Mouse (Mus musculus) hematopoietic stem cell, adult 5-6 weeks (primary cell): ENCODE results near the gene Kcnq4. TPM values are rescaled to one million over a fixed set of nuclear protein-coding genes. Genes with fewer than 3 reads are reported as not detected.
A peak's percentile ranks its signal among the peaks of the same experiment; 100 is the strongest.

Source experiments
- ATAC-seq, 2 experiments: fragments of 125-278 bp in 1 of 2; replicated peaks in 1 of 2; 2 replicates each; pipeline ENCODE4 v1.8.0; 2016 to 2017; ENCODE audit warnings: inconsistent platforms in 2 of 2, mild to moderate bottlenecking in 2 of 2, moderate number of reproducible peaks in 2 of 2, low read depth in 1 of 2, moderate TSS enrichment in 1 of 2; ENCODE audit not compliant: low FRiP score in 2 of 2, poor library complexity in 2 of 2, severe bottlenecking in 2 of 2, insufficient read depth in 1 of 2, low TSS enrichment in 1 of 2
- total RNA-seq: library from RNA; stranded (forward); fragments of 172-1452, 232-1000 nt; gene quantifications from 2 replicates; pipeline ENCODE4 v1.2.3, GENCODE M21; 2017

Kcnq4 gene
- total RNA-seq, 1 experiment from 2014 or later, result not detected

DNA sequence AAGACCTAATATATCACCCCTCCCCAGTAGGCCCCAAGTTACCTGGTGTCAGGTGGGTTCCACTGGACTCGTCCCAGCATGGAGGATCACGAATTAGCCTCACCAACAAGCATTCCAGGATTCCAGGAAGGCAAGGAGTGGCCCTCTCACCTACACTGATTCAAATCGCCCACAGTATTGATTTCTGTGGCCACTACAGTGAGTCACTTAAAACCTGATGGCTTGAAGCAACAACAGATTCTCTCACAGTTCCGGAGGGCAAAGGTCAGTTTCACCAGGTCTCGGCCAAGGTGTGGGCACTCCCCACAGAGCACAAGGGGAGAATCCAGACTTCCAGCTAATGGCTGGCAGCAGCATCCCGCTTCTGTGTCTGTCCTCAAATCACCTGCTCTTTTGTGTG is 59.1 kb downstream of the Kcnq4 start:
- ATAC-seq, result no peak

GRCm38 (mm10) chr4:120687282-120687681 is 61.1 kb downstream of the Kcnq4 start:
- no peak for ATAC-seq

- ATAC-seq, result no peak
These were observed 65.0 kb downstream of the Kcnq4 start for GRCm38 (mm10) chr4:120683278-120683997.

- peak; percentile 58 to 65; a peak in 3 of 4 replicates for ATAC-seq
These were observed 66.2 kb downstream of the Kcnq4 start for GRCm38 (mm10) chr4:120682168-120682567.

GRCm38 (mm10) chr4:120680953-120681352 is 67.5 kb downstream of the Kcnq4 start:
- no peak for ATAC-seq

DNA sequence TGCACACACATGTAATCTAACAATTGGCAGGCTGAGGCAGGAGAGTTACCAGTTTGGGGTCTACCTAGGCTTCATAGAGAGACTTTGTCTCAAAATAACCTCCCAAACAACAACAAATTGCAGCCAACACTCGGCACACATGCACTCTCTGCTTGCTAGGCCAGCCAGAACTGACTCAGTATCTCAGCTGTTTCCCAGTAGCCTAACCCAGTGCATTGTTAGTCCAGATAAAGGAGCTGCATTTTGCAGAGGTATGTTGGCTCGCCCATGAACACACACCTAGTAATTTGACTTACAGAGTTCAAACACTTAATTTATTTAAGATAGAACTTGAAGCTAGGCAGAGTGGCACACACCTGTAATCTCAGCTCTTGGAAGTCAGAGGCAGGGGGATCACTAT is 72.8 kb downstream of the Kcnq4 start:
- no peak for ATAC-seq

GRCm38 (mm10) chr4:120674775-120675451 is 73.5 kb downstream of the Kcnq4 start:
- ATAC-seq, result peak in 1 of 2 experiments; percentile 60; a peak in 1 of 4 replicates

GRCm38 (mm10) chr4:120673606-120674005 is 74.8 kb downstream of the Kcnq4 start:
- ATAC-seq, result no peak

DNA sequence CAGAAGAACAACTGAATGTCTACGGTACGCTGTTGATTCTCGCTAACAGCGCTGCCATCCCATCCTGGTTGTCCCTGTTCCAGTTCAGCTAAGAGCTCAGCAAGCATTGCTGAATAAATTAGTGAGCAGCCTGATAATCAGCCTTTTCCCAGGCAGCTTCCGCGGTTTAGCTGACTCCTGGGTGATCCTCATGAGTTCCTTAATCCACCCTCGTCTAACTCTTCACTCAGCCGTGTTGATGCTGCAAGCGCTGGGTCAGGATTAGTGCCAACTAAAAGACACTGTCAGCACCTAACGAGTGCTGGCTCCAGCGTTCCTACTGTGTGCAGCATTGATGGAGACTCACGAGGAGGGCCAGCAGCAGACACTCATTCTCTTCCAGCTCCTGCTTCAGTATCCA is 77.4 kb downstream of the Kcnq4 start:
- ATAC-seq, result no peak

- ATAC-seq, result no peak
These were observed 78.8 kb downstream of the Kcnq4 start for GRCm38 (mm10) chr4:120669585-120669984.

DNA sequence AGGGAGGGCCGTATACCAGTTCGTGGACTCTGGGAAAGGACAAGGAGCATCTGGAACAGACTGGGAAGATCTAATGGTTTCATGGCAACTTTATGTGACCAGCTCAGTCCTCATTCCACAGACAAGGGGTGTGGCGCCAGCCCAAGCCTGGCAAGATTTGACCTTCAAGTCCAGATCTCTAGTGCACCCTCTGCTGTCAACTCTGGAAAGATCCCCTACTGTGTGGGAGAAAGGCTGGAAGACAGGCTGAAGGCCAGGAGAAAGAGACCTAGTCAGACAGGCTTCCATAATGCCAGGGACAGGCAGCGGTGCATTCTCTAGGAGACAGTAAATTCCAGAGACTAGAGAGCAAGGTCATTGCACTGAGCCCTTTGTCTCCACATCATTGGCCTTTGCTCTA is 79.9 kb downstream of the Kcnq4 start:
- no peak for ATAC-seq

DNA sequence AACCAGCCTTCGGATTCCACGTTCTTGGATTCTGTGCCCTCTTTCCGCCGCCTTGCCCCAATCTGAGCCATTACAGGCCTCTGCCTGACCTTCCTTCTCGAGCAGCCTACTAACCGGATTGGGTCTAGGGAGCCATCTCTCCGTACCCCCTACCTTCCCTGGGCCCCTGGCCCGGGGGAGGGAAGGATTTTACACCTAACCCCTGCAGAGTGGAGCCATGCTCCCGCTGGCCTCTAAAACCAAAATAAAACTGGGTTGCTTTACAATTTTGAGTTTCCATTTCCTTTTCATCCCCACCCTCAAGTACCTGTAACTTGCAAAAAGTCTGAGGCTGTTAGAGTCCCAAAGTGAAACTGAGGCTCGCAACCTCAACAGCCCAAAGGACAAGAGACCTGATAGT is 80.9 kb downstream of the Kcnq4 start:
- ATAC-seq, result no peak

DNA sequence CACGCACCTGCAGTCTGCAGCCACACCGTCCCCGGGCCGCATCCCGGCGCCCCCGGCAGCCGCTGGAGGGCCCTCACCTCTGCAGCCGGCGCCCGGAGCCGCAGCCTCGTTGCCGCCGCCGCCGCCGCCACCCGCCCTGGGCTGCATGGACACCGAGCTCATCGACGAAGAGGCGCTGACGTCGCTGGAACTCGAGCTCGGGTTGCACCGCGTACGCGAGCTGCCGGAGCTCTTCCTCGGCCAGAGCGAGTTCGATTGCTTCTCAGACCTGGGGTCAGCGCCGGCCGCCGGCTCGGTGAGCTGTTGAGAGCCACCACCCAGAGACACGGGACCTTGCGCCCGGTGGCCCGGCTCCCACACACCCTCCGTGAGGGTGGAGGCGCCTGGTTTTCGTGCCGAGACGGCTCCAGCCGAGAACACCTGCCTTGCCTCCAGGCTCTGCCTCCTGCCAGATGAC is 81.3 kb downstream of the Kcnq4 start:
- ATAC-seq, result peak in 1 of 2 experiments; percentile 38; a peak in 1 of 4 replicates

DNA sequence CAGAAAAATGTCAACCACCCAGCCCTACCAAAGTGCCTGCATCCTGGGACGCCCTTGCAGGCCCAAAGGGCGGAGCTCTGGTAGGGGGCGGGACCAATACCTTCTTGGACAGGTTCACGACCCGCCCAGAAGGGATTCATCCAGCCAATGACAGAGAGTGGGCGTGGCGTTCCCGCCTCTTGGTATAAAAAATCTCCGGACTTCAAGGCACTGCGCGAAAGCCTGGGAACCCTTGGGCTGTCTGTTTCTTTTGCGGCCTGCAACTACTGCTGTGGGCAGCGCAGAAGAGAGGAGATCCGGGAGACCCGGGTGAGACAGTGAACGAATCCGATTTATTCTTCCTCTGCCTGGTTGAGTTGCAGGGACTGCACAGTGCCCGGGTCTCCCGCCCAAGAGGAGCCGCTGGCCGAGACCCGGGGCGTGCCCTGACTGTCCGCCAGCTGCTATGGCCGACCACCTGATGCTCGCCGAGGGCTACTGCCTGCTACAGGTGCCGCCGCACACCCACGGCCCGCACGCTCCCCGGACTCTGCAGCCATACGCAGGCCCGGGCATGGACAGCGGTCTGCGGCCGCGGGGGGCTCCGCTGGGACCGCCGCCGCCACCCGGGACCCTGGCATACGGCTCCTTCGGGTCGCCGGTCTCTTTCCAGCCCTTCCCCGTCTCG is 81.9 kb downstream of the Kcnq4 start, which contains the start of gene Cited4:
TSS of gene Cited4 (plus strand) at position 215 of the 667 bp plus-strand sequence.
- peak; percentile 84 to 85 for ATAC-seq

GRCm38 (mm10) chr4:120665782-120666181 is 82.6 kb downstream of the Kcnq4 start:
- no peak for ATAC-seq

DNA sequence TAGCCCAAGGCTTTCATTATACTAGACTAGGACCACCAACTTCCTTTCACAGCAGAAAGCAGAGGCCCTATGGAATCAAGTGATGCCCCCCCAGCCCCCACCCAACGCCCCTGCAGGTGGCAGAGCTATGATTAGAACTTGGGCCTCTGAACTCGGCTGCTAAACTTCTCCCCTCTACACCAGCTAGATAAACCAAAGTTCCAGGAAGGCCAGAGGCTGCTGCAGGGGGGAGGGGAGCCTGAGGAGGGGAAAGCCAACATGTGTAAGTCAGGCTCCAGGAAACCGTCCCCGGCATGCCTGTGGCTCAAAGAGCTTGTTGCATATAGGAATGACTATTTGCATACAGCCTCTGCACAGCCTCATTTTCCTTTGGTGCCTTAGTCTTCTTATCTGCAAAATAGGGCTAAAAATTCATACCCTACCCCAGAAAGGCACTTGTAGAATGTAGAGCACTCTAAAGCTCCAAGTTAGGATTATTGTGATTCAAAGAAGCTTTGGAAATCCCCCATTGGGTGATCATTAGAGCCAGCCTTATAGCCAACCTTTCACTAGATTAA is 83.2 kb downstream of the Kcnq4 start:
- no peak for ATAC-seq

- no peak for ATAC-seq
These were observed 83.8 kb downstream of the Kcnq4 start for GRCm38 (mm10) chr4:120664601-120665000.

GRCm38 (mm10) chr4:120660485-120660884 is 87.9 kb downstream of the Kcnq4 start:
- no peak; a peak in 1 of 4 replicates for ATAC-seq
